16 mouse cellular contexts compared by ENCODE assay signal in genomic region chr16:93726186-93726585, GRCm38 (mm10).
"Had no signal": no experiment of that assay in that cellular context is flagged by ENCODE, and none has a peak within 500 bp of the region (broad histone marks: within the 10 kb centered on the region; RNA-seq: fewer than 3 reads in every experiment).

No protein-coding gene starts in this region.

- H3K9me3 ChIP-seq: limb, embryonic 13.5 days; megakaryocyte, embryonic 14.5 days; midbrain, embryonic 15.5 days; neural tube, embryonic 13.5 days; stomach, embryonic 15.5 days had no signal

- DNase-seq: kidney, adult 11 months; kidney, adult 9 months; kidney, postnatal 10 days; left cerebral cortex, postnatal 4 days; lung, embryonic 14.5 days; lung, postnatal 10 days; retina, postnatal 1 day; right cerebral cortex, postnatal 4 days; thymus, postnatal 36 days had no signal

- ATAC-seq: midbrain, embryonic 15.5 days had no signal

- H3K36me3 ChIP-seq: midbrain, embryonic 15.5 days; stomach, embryonic 15.5 days had no signal

- H3K4me3 ChIP-seq: limb, embryonic 13.5 days; megakaryocyte, embryonic 14.5 days; midbrain, embryonic 15.5 days; neural tube, embryonic 13.5 days; stomach, embryonic 15.5 days had no signal

- H3K9ac ChIP-seq: limb, embryonic 13.5 days; lung, embryonic 14.5 days; midbrain, embryonic 15.5 days; neural tube, embryonic 13.5 days; stomach, embryonic 15.5 days had no signal

- H3K27ac ChIP-seq: limb, embryonic 13.5 days; macrophage; midbrain, embryonic 15.5 days; neural tube, embryonic 13.5 days; stomach, embryonic 15.5 days had no signal

- H3K4me1 ChIP-seq: stomach, embryonic 15.5 days had no signal

- H3K4me2 ChIP-seq: limb, embryonic 13.5 days; lung, embryonic 14.5 days; midbrain, embryonic 11.5 days; midbrain, embryonic 15.5 days; neural tube, embryonic 13.5 days; stomach, embryonic 15.5 days had no signal

- H3K27me3 ChIP-seq: limb, embryonic 13.5 days; midbrain, embryonic 15.5 days; neural tube, embryonic 13.5 days; stomach, embryonic 15.5 days had no signal
